Mouse (Mus musculus) midbrain, embryonic 14.5 days (tissue): ENCODE measurements around the gene Alox12. TPM values are rescaled to one million over a fixed set of nuclear protein-coding genes. Genes with fewer than 3 reads are reported as not detected.

Experiments used
- ATAC-seq: fragments of 200-750 bp; cut with Nextera tagmentation; 2 replicates; pipeline ENCODE4 v1.8.0; 2017; ENCODE audit warnings: moderate number of reproducible peaks, moderate library complexity; ENCODE audit not compliant: low FRiP score, low TSS enrichment
- DNase-seq: peaks from one replicate; pipeline ENCODE4 v3.0.0-alpha.2; 2015
- H3K27ac ChIP-seq: fragments of 300-500 bp; sonication (generic); replicated peaks from 2 replicates; pipeline ENCODE4 v1.5.1; 2014; ENCODE audit warnings: mild to moderate bottlenecking, low read depth, low read length, moderate library complexity
- H3K27me3 ChIP-seq: fragments of 300-500 bp; sonication (generic); 2 replicates; pipeline ENCODE4 v1.6.1; 2014; ENCODE audit warnings: low read length, control low read depth, mixed read lengths; ENCODE audit not compliant: control insufficient read depth, insufficient read depth
- H3K36me3 ChIP-seq: fragments of 300-500 bp; sonication (generic); 2 replicates; pipeline ENCODE4 v1.6.1; 2014; ENCODE audit warnings: low read length, control low read depth; ENCODE audit not compliant: control insufficient read depth, insufficient read depth
- H3K4me1 ChIP-seq: fragments of 300-500 bp; sonication (generic); 2 replicates; pipeline ENCODE4 v1.6.1; 2014; ENCODE audit warnings: mild to moderate bottlenecking, antibody characterized with exemption, low read length, control low read depth; ENCODE audit not compliant: control insufficient read depth, insufficient read depth
- H3K4me2 ChIP-seq: fragments of 300-500 bp; sonication (generic); 2 replicates; pipeline ENCODE4 v1.6.1; 2014; ENCODE audit warnings: mild to moderate bottlenecking, low read length, moderate library complexity
- H3K4me3 ChIP-seq: fragments of 300-500 bp; sonication (generic); replicated peaks from 2 replicates; pipeline ENCODE4 v1.5.1; 2014; ENCODE audit warnings: low read depth, low read length
- H3K9ac ChIP-seq: fragments of 300-500 bp; sonication (generic); replicated peaks from 2 replicates; pipeline ENCODE4 v1.6.1; 2014; ENCODE audit warnings: mild to moderate bottlenecking, low read length, moderate library complexity
- H3K9me3 ChIP-seq: fragments of 300-500 bp; sonication (generic); 2 replicates; pipeline ENCODE4 v1.6.1; 2016; ENCODE audit warnings: low read length, control low read depth, mixed read lengths; ENCODE audit not compliant: control insufficient read depth
- WGBS: fragments of 180-500 bp; shearing (Covaris S2); extraction: QIAGEN DNeasy Blood & Tissue Kit; methylation state at CpG from one replicate; pipeline ENCODE4 v1.1.7; 2014; 5-methylcytosine and 5-hydroxymethylcytosine counted together
- microRNA counts: library from miRNA; unstranded; fragments of <30 nt; microRNA quantifications from one replicate; lab custom pipeline; 2016
- microRNA-seq: library from miRNA; unstranded; fragments of <30 nt; microRNA quantifications from one replicate; pipeline ENCODE4, GENCODE M21; 2016
- polyA plus RNA-seq: library from polyadenylated mRNA; unstranded; fragments of >200 nt; fragmentation: Nextera tagmentation; extraction: Ambion mirVana; gene quantifications from 2 replicates; pipeline ENCODE4 v1.2.1, GENCODE M21; 2014

The Alox12 gene
- polyA plus RNA-seq, 1 experiment from 2014 or later = 0.33 TPM

- no peaks in the 10 kb centered on the region for H3K4me1 ChIP-seq
- no peaks in the 10 kb centered on the region for H3K27me3 ChIP-seq
- DNase-seq (no peak), ATAC-seq (no peak)
- H3K4me2 ChIP-seq = no peak overlapping the region
- H3K36me3 ChIP-seq = no peaks in the 10 kb centered on the region
- H3K9me3 ChIP-seq = no peaks in the 10 kb centered on the region
- 79% methylated on average over 5 of the region's 5 CpGs for WGBS
- no peak overlapping the region for H3K9ac ChIP-seq
- no peak overlapping the region for H3K27ac ChIP-seq
- no peak overlapping the region for H3K4me3 ChIP-seq
Measured at GRCm38 (mm10) chr11:70200036-70200608, 55.0 kb downstream of the Alox12 start.

DNA sequence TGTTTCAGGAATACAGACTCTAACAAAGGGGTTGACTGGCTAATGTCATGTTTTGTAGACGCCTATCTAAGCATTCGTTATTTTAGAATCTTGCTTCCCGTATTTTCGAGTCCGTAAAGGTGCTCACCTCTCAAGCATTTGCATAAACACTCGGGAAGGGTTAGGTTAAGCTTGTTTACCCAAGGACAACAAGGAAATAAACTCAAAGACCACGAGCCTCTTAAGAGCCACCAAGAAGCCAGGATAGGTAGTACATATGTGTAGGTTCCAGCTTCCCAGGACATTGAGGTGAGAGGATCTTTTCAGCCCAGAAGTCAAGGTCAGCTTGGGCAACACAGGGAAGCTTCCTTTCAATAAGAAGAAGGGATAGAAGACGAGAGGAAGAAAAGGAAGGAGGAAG lies 56.0 kb downstream of the Alox12 start:
- H3K4me1 ChIP-seq = no peaks in the 10 kb centered on the region
- 82% methylated on average over 8 of the region's 8 CpGs for WGBS
- ATAC-seq = no peak

DNA sequence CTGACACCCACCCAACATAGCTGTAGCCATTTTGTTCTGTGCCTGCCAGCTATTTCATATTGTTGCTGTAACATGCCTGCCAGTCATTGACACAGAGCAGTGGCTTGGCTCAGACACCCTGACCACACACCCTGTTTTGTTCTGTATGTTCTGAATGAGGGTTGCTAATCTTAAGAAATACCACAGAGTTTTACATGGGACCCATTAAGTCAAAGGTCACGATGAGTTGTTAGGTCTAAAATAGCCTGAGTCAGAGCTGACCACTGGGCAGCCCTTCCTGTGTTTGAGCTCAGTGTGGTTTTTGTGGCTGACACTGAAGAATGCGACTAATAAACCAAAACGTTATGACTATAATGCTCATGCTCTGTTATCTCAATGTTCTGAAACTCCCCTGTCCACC lies 56.8 kb downstream of the Alox12 start:
- 87% methylated on average over 3 of the region's 3 CpGs for WGBS

More for the DNA sequence above, 56.0 kb downstream of the Alox12 start:
- Histone ChIP-seq H3K27me3 (no peaks in the 10 kb centered on the region), H3K27ac (no peak overlapping the region), H3K36me3 (no peaks in the 10 kb centered on the region), H3K9ac (no peak overlapping the region), H3K9me3 (no peaks in the 10 kb centered on the region), H3K4me3 (no peak overlapping the region), H3K4me2 (no peak overlapping the region)
- DNase-seq = no peak

GRCm38 (mm10) chr11:70193354-70194285 lies 61.5 kb downstream of the Alox12 start:
- no peak for ATAC-seq
- WGBS = 59% methylated on average over 11 of the region's 11 CpGs
- Histone ChIP-seq H3K4me1 (no peaks in the 10 kb centered on the region), H3K27ac (no peak overlapping the region), H3K4me3 (no peak overlapping the region), H3K4me2 (no peak overlapping the region), H3K9ac (no peak overlapping the region), H3K27me3 (no peaks in the 10 kb centered on the region), H3K9me3 (no peaks in the 10 kb centered on the region), H3K36me3 (no peaks in the 10 kb centered on the region)
- DNase-seq = no peak

More for the DNA sequence above, 56.8 kb downstream of the Alox12 start:
- DNase-seq (no peak), ATAC-seq (no peak)
- Histone ChIP-seq H3K27ac (no peak overlapping the region), H3K4me2 (no peak overlapping the region), H3K27me3 (no peaks in the 10 kb centered on the region), H3K36me3 (no peaks in the 10 kb centered on the region), H3K4me1 (no peaks in the 10 kb centered on the region), H3K9me3 (no peaks in the 10 kb centered on the region), H3K4me3 (no peak overlapping the region), H3K9ac (no peak overlapping the region)

GRCm38 (mm10) chr11:70192157-70192556 lies 63.0 kb downstream of the Alox12 start:
- Histone ChIP-seq H3K4me3 (no peak overlapping the region), H3K4me1 (no peaks in the 10 kb centered on the region), H3K9ac (no peak overlapping the region), H3K36me3 (no peaks in the 10 kb centered on the region), H3K4me2 (no peak overlapping the region), H3K27ac (no peak overlapping the region), H3K9me3 (no peaks in the 10 kb centered on the region), H3K27me3 (no peaks in the 10 kb centered on the region)
- no peak for ATAC-seq
- DNase-seq = no peak
- WGBS = 82% methylated on average over 4 of the region's 4 CpGs

MicroRNAs within 50 kb of the gene (microRNA counts, 519-probe panel; counts per million panel counts)
- 2,503 counts per million, percentile 7 among the panel's probes with 10 or more counts for microRNA mmu-miR-195 (lab: Ali Mortazavi, UCI)
- not detected for microRNA mmu-miR-497 (lab: Ali Mortazavi, UCI)

Small RNA genes within 50 kb of the gene (microRNA-seq; reads per million reads assigned to microRNA genes)
- gene Mir195a (792 reads per million, percentile 79 among the genes with 10 or more reads in this experiment), gene Mir497 (not detected), gene Mir497b (not detected)

Other genes with a start within 250 kb of the Alox12 start
- gene Acadvl, start 239.9 kb downstream of the Alox12 start, polyA plus RNA-seq = 43.2 and 49.6 TPM in 2 replicates
- 33.1 and 41.0 TPM in 2 replicates for gene Dlg4, start 238.4 kb downstream of the Alox12 start, polyA plus RNA-seq
- gene Asgr1, start 201.3 kb downstream of the Alox12 start, polyA plus RNA-seq = 0.26 and 1.4 TPM in 2 replicates
- gene Asgr2, start 162.7 kb downstream of the Alox12 start, polyA plus RNA-seq = not detected in 2 replicates
- 0.75 TPM in 1 of 2 replicates, not detected in the other for gene Mgl2, start 125.0 kb downstream of the Alox12 start, polyA plus RNA-seq
- 1.4 TPM in 1 of 2 replicates, not detected in the other for gene Clec10a, start 99.2 kb downstream of the Alox12 start, polyA plus RNA-seq
- 1.5 and 3.2 TPM in 2 replicates for gene Slc16a11, start 42.6 kb downstream of the Alox12 start, polyA plus RNA-seq
- gene Slc16a13, start 34.3 kb downstream of the Alox12 start, polyA plus RNA-seq = 10.0 and 10.7 TPM in 2 replicates
- 2.5 and 4.4 TPM in 2 replicates for gene Bcl6b, start 25.6 kb downstream of the Alox12 start, polyA plus RNA-seq
- 171 and 205 TPM in 2 replicates for gene 0610010K14Rik, start 17.4 kb downstream of the Alox12 start, polyA plus RNA-seq
- gene Gm21988, start 15.5 kb downstream of the Alox12 start, polyA plus RNA-seq = 13.4 and 16.3 TPM in 2 replicates
- gene Rnasek, start 15.5 kb downstream of the Alox12 start, polyA plus RNA-seq = 321 and 350 TPM in 2 replicates
- not detected in 2 replicates for gene Alox12e, start 67.3 kb upstream of the Alox12 start, polyA plus RNA-seq
- gene Alox15, start 96.7 kb upstream of the Alox12 start, polyA plus RNA-seq = not detected in 2 replicates
- gene Pelp1, start 154.7 kb upstream of the Alox12 start, polyA plus RNA-seq = 28.2 and 34.0 TPM in 2 replicates
- gene Arrb2, start 177.3 kb upstream of the Alox12 start, polyA plus RNA-seq = 56.5 and 93.0 TPM in 2 replicates
- 42.9 and 51.5 TPM in 2 replicates for gene Med11, start 196.6 kb upstream of the Alox12 start, polyA plus RNA-seq
- gene Zmynd15, start 204.1 kb upstream of the Alox12 start, polyA plus RNA-seq = 0.24 and 0.61 TPM in 2 replicates
- gene Cxcl16, start 204.6 kb upstream of the Alox12 start, polyA plus RNA-seq = 0.50 and 2.1 TPM in 2 replicates
- gene Tm4sf5, start 249.9 kb upstream of the Alox12 start, polyA plus RNA-seq = 4.7 and 5.3 TPM in 2 replicates